Mouse (Mus musculus) hindbrain, embryonic 11.5 days (tissue): ENCODE results near the gene Abcb8. TPM values are rescaled to one million over a fixed set of nuclear protein-coding genes. Genes with fewer than 3 reads are reported as not detected.

Experiments
- ATAC-seq: fragments of 200-750 bp; cut with Nextera tagmentation; 2 replicates; pipeline ENCODE4 v1.8.0; 2017; ENCODE audit warnings: mild to moderate bottlenecking, moderate TSS enrichment, moderate library complexity; ENCODE audit not compliant: low FRiP score
- DNase-seq: peaks from one replicate; pipeline ENCODE4 v3.0.0-alpha.2; 2015; ENCODE audit warnings: low spot score
- H3K27ac ChIP-seq: fragments of 300-500 bp; sonication (generic); 2 replicates; pipeline ENCODE4 v1.5.1; 2014; ENCODE audit warnings: mild to moderate bottlenecking, low read depth, low read length
- H3K27me3 ChIP-seq: fragments of 300-500 bp; sonication (generic); 2 replicates; pipeline ENCODE4 v1.6.1; 2014; ENCODE audit warnings: mild to moderate bottlenecking, low read length, moderate library complexity, mixed read lengths; ENCODE audit not compliant: control insufficient read depth, insufficient read depth
- H3K36me3 ChIP-seq: fragments of 300-500 bp; sonication (generic); 2 replicates; pipeline ENCODE4 v1.6.1; 2014; ENCODE audit warnings: mild to moderate bottlenecking, low read length, moderate library complexity, mixed read lengths; ENCODE audit not compliant: control insufficient read depth, insufficient read depth
- H3K4me1 ChIP-seq: fragments of 300-500 bp; sonication (generic); replicated peaks from 2 replicates; pipeline ENCODE4 v1.6.1; 2014; ENCODE audit warnings: low read length, mixed read lengths; ENCODE audit not compliant: control insufficient read depth, insufficient read depth
- H3K4me2 ChIP-seq: fragments of 300-500 bp; sonication (generic); replicated peaks from 2 replicates; pipeline ENCODE4 v1.6.1; 2014; ENCODE audit warnings: mild to moderate bottlenecking, low read depth, low read length
- H3K4me3 ChIP-seq: fragments of 300-500 bp; sonication (generic); 2 replicates; pipeline ENCODE4 v1.5.1; 2014; ENCODE audit warnings: low read depth, low read length
- H3K9ac ChIP-seq: fragments of 300-500 bp; sonication (generic); 2 replicates; pipeline ENCODE4 v1.6.1; 2014; ENCODE audit warnings: low read depth, low read length
- H3K9me3 ChIP-seq: fragments of 300-500 bp; sonication (generic); 2 replicates; pipeline ENCODE4 v1.6.1; 2016; ENCODE audit warnings: low read length; ENCODE audit not compliant: control insufficient read depth
- WGBS: fragments of 180-500 bp; shearing (Covaris S2); extraction: QIAGEN DNeasy Blood & Tissue Kit; methylation state at CpG from one replicate; pipeline ENCODE4 v1.1.7; 2014; 5-methylcytosine and 5-hydroxymethylcytosine counted together
- polyA plus RNA-seq: library from polyadenylated mRNA; unstranded; fragments of >200 nt; fragmentation: Nextera tagmentation; extraction: Ambion mirVana; gene quantifications from 2 replicates; pipeline ENCODE4 v1.2.1, GENCODE M21; 2014

Gene Abcb8
- polyA plus RNA-seq, 1 experiment from 2014 or later = 29.7 TPM

DNA sequence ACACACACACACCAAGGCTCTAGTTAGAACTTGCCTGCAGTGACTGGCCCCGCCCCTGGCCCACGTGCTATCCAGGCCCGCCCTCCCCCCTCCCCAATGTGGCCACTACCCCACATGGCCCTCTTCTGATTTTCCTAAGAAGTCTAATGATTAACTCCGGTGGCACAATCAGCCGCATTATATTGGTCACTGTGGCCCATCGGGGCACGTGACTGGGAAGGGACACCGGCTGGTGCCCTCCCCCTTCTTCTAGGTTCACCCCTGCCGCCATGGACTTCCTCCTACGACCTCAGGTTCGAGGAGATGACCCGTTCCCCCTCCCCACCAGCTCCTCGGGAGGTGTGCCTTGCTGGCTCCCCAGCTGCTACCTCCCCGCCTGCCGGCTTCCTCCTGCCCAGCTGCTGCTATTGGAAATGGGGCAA is 34.5 kb downstream of the Abcb8 start:
- H3K4me2 ChIP-seq = peak overlapping the region; percentile 8; the same call in 1 of the 2 replicates

DNA sequence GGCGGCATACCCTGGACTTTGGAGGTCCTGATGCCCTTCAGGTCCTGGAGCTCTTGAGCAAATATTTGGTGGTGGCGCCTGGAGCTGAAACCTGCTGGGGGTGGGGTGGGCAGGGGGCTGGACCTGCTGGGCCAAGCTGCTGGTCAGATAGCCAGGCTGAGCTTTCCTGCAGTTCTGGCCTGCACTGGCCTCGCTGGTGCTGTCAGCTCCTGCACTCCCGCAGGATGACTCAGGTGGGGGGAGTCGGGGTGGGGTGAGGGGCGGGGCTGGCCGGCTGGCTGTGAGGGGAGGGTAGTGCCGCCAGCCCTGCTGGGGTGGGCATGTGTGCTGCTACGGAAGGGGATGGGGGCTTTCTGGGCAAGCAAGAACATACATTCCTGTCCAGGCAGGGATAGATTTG is 35.1 kb downstream of the Abcb8 start:
- Histone ChIP-seq H3K9me3 (no peaks in the 10 kb centered on the region), H3K4me3 (no peak overlapping the region), H3K36me3 (peaks cover 7% of the 10 kb centered on the region), H3K4me1 (peaks cover 17% of the 10 kb centered on the region), H3K4me2 (peak overlapping the region; percentile 8; the same call in 1 of the 2 replicates), H3K27ac (no peak overlapping the region), H3K27me3 (0 out of 2 replicates have a peak, but pooled peaks cover 4% of the 10 kb centered on the region), H3K9ac (no peak overlapping the region)
- WGBS = 12% methylated on average over 9 of the region's 9 CpGs
- DNase-seq (no peak), ATAC-seq (no peak)

More for the DNA sequence above, 34.5 kb downstream of the Abcb8 start:
- H3K27me3 ChIP-seq = 0 out of 2 replicates have a peak, but pooled peaks cover 4% of the 10 kb centered on the region
- H3K27ac ChIP-seq = no peak overlapping the region; the same call in 1 of the 2 replicates
- WGBS = 4% methylated on average over 15 of the region's 15 CpGs
- DNase-seq (peak; percentile 46), ATAC-seq (no peak)
- H3K9ac ChIP-seq = no peak overlapping the region
- peaks cover 7% of the 10 kb centered on the region for H3K36me3 ChIP-seq
- H3K9me3 ChIP-seq = no peaks in the 10 kb centered on the region
- peaks cover 17% of the 10 kb centered on the region for H3K4me1 ChIP-seq
- H3K4me3 ChIP-seq = 0 out of 2 replicates have a peak overlapping the region, but pooled peaks have one; percentile 8

DNA sequence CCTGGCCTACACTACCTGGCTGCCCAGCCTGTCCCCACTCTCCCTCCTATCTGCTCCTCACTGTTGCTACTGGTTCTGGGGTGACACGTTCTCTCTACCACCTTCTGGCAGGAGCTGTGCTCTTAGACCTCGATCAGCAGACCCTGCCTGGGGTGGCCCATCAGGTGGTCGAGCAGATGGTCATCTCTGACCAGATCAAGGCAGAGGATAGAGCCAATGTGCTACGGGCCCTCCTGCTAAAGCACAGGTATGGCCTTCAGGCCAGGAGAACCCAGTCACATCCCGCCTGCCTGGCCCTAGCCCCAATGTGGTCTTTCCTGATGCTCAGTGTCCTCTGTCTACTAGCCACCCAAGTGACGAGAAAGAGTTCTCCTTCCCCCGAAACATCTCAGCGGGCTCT is 40.5 kb downstream of the Abcb8 start:
- peaks cover 11% of the 10 kb centered on the region for H3K36me3 ChIP-seq
- 90% methylated on average over 8 of the region's 8 CpGs for WGBS

DNA sequence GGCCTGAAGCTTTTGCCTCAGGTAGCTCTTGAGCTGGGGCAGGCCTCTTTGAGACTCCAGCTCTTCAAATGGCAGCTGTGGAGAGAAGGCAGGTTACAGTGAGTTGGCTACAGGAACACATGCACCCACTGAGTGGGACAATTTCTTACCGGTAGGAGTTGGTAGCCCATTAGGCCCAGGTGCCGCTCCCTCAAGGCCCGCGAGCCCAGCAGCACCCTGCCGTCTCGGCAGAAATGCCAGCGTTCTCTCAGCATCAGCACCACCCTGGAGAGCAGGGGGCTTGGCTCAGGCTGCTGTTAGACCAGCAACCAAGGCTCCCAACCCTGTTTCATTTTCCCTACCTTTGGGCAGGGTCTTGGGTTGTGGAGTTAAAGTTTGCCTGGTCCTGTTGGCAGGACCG is 47.7 kb downstream of the Abcb8 start:
- ATAC-seq = no peak
- H3K4me2 ChIP-seq = no peak overlapping the region
- no peak overlapping the region for H3K27ac ChIP-seq
- 94% methylated on average over 8 of the region's 8 CpGs for WGBS
- no peak for DNase-seq
- H3K4me1 ChIP-seq = peaks cover 9% of the 10 kb centered on the region
- no peaks in the 10 kb centered on the region for H3K9me3 ChIP-seq
- no peak overlapping the region for H3K9ac ChIP-seq
- no peak overlapping the region for H3K4me3 ChIP-seq
- no peaks in the 10 kb centered on the region; the same call in 1 of the 2 replicates for H3K36me3 ChIP-seq
- H3K27me3 ChIP-seq = no peaks in the 10 kb centered on the region

More for the DNA sequence above, 40.5 kb downstream of the Abcb8 start:
- DNase-seq = no peak
- Histone ChIP-seq H3K4me3 (no peak overlapping the region), H3K27me3 (no peaks in the 10 kb centered on the region), H3K9ac (no peak overlapping the region), H3K4me1 (no peaks in the 10 kb centered on the region), H3K27ac (no peak overlapping the region), H3K4me2 (no peak overlapping the region), H3K9me3 (no peaks in the 10 kb centered on the region)
- ATAC-seq = no peak

DNA sequence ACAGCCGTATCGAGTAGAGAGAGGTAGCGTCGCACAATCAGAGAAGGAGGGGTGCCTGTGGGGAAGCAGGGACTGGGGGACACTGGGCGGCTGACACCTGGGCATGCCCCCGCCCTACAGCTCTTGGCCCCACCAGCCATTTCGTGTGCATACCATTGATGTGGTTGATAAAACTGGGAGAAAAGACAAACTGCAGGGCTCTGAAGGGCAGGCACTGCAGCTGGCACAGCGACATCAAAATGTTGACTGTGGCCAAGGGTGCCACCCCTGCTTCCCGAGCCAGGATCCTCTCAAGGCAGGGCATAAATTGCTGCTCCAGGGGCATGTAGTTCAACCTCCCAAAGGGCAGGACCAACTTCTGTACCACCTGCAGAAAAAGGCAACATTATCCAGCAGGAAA is 48.6 kb downstream of the Abcb8 start:
- Histone ChIP-seq H3K27me3 (no peaks in the 10 kb centered on the region), H3K9ac (no peak overlapping the region), H3K27ac (no peak overlapping the region), H3K4me3 (no peak overlapping the region), H3K9me3 (no peaks in the 10 kb centered on the region), H3K4me1 (peaks cover 9% of the 10 kb centered on the region), H3K4me2 (no peak overlapping the region), H3K36me3 (no peaks in the 10 kb centered on the region; the same call in 1 of the 2 replicates)
- ATAC-seq (no peak), DNase-seq (no peak)
- WGBS = 91% methylated on average over 9 of the region's 9 CpGs

DNA sequence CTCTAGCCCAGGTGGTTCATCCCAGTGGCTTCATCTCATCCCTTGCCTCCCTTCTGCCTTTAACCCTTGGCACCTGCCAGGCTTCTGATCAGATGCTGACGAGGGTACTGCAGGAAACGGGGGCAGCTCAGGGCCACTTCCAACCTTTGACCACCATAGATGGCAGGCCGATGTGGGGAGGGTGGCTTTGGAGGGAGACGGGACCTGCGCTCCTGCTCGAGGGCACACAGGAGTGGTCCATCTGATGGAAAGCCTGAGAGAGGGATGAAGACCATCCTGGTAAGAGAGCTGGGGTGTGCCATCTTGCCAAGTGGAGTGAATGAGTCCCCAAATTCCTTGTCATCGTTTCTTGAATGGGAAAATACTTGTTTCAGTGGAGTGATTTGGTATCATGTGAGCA is 49.7 kb downstream of the Abcb8 start:
- ATAC-seq (no peak), DNase-seq (no peak)
- 94% methylated on average over 7 of the region's 7 CpGs for WGBS
- H3K4me2 ChIP-seq = no peak overlapping the region
- no peak overlapping the region for H3K27ac ChIP-seq
- no peaks in the 10 kb centered on the region; the same call in 1 of the 2 replicates for H3K36me3 ChIP-seq
- H3K27me3 ChIP-seq = no peaks in the 10 kb centered on the region
- no peak overlapping the region for H3K4me3 ChIP-seq
- no peak overlapping the region for H3K9ac ChIP-seq
- peaks cover 9% of the 10 kb centered on the region for H3K4me1 ChIP-seq
- H3K9me3 ChIP-seq = no peaks in the 10 kb centered on the region

DNA sequence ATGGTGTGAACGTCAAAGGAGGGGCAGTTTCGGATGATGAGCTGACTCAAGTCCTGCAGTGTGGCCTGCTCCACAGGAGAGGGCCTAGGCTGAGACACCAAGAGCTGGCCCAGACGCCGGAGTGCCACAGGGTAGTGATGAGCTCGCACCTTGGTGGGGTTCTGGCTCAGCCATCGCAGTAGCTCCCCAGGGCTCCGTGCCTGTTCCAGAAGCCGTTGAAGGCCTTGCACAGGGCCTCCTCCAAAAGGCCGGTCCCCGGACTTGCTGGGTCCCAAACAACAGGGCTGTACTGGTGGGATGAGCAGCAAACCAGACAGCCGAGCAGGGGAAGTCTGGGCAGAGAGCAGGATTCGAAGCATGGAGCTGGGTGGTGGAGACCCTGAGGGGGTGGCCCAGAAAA is 50.5 kb downstream of the Abcb8 start:
- no peak for ATAC-seq
- peak overlapping the region; percentile 91 for H3K4me2 ChIP-seq
- peaks cover 9% of the 10 kb centered on the region for H3K4me1 ChIP-seq
- WGBS = 85% methylated on average over 12 of the region's 12 CpGs
- no peaks in the 10 kb centered on the region; the same call in 1 of the 2 replicates for H3K27me3 ChIP-seq
- no peaks in the 10 kb centered on the region for H3K9me3 ChIP-seq
- no peak overlapping the region for H3K27ac ChIP-seq
- H3K9ac ChIP-seq = peak overlapping the region; percentile 96
- DNase-seq = no peak
- H3K4me3 ChIP-seq = peak overlapping the region; percentile 89
- H3K36me3 ChIP-seq = no peaks in the 10 kb centered on the region; the same call in 1 of the 2 replicates

DNA sequence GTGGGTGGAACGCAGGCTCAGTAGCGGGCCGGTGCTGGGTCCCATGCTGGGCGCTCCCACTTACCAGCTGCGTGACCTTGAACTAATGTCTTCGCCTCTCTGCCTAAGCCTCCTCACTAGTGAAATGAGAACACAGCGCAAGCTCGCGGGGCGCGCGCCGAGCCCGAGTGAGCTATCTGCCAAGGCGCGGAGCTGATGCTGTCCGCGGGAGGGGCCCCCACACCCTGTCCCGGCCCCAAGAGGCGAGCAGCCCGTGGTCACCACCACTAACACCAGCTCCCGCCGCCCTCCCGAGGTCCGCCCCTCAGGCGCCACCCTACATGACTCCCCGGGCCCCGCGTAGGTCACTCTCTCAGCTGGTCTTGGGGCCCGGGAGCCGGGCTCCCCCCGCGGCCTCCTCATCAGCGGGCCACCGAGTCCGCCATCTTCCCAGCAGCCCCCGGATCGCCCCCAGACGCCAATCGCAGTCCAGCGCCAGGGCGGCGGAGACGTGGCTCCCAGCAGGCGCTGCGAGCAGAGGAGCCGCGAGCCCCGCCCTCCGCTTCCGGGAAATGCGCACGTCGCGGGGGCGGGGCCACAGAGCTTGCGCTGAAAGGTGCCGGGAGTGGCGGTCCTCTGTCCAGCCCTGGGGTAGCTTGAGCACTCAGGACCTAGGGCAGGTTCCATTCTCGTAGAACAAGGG is 51.4 kb downstream of the Abcb8 start, which contains the start of gene Fastk:
Gene Fastk, minus strand, starts transcription at position 542 of the 682 bp plus-strand sequence.
- Histone ChIP-seq H3K4me3 (peak within 1 kb of the TSS; percentile 89), H3K27me3 (no peaks in the 10 kb centered on the region; the same call in 1 of the 2 replicates), H3K9me3 (no peaks in the 10 kb centered on the region), H3K9ac (peak within 1 kb of the TSS; percentile 96), H3K4me1 (peaks cover 9% of the 10 kb centered on the region), H3K36me3 (no peaks in the 10 kb centered on the region; the same call in 1 of the 2 replicates), H3K27ac (peak within 1 kb of the TSS; percentile 87), H3K4me2 (peak within 1 kb of the TSS; percentile 91)
- DNase-seq (peak; percentile 97), ATAC-seq (peak; percentile 84)
- under 1% methylated on average over 56 of the region's 60 CpGs for WGBS
